Mouse (Mus musculus) macrophage (primary cell): ENCODE data around the gene Cpeb1. TPM values are rescaled to one million over a fixed set of nuclear protein-coding genes. Genes with fewer than 3 reads are reported as not detected.

Experiments
- H3K27ac ChIP-seq: fragments of 350-480 bp; formaldehyde crosslinking; 2 replicates; pipeline ENCODE4 v1.9.0; 2021
- H3K36me3 ChIP-seq: fragments of 350-480 bp; formaldehyde crosslinking; 2 replicates; pipeline ENCODE4 v1.9.0; 2021; ENCODE audit errors: inconsistent target
- H3K4me3 ChIP-seq: fragments of 350-480 bp; formaldehyde crosslinking; 2 replicates; pipeline ENCODE4 v1.9.0; 2021; ENCODE audit errors: inconsistent target
- H3K79me2 ChIP-seq: fragments of 350-480 bp; formaldehyde crosslinking; 2 replicates; pipeline ENCODE4 v1.9.0; 2021; ENCODE audit errors: inconsistent target
- whole genome bisulfite sequencing: methylation state at CpG from one replicate; pipeline ENCODE4 v1.1.7; 2026; ENCODE audit warnings: inconsistent platforms; ENCODE audit not compliant: missing documents; 5-methylcytosine and 5-hydroxymethylcytosine counted together
- polyA plus RNA-seq: library from polyadenylated mRNA; stranded (reverse); fragments of 250-400 nt; gene quantifications from 3 replicates; pipeline ENCODE4 v1.2.4, GENCODE M21; 2018; ENCODE audit warnings: inconsistent platforms

The Cpeb1 gene
- polyA plus RNA-seq, 1 experiment from 2014 or later, result 11.7 TPM

- Histone ChIP-seq H3K79me2 (no peaks in the 10 kb centered on the region), H3K4me3 (no peak overlapping the region), H3K27ac (no peak overlapping the region), H3K36me3 (peaks cover 30% of the 10 kb centered on the region; the same call in 1 of the 2 replicates)
- 33% methylated on average over 7 of the region's 10 CpGs for WGBS
Measured at GRCm38 (mm10) chr7:81327661-81328060, 127.6 kb downstream of the Cpeb1 start.

GRCm38 (mm10) chr7:81326859-81327258 lies 128.4 kb downstream of the Cpeb1 start:
- 93% methylated on average over 6 of the region's 6 CpGs for WGBS
- Histone ChIP-seq H3K27ac (no peak overlapping the region), H3K4me3 (no peak overlapping the region), H3K79me2 (no peaks in the 10 kb centered on the region), H3K36me3 (peaks cover 26% of the 10 kb centered on the region; the same call in 1 of the 2 replicates)

GRCm38 (mm10) chr7:81326043-81326442 lies 129.2 kb downstream of the Cpeb1 start:
- no peak overlapping the region for H3K27ac ChIP-seq
- 92% methylated on average over 12 of the region's 12 CpGs for WGBS

GRCm38 (mm10) chr7:81321776-81322175 lies 133.5 kb downstream of the Cpeb1 start:
- 85% methylated on average over 5 of the region's 5 CpGs for WGBS
- H3K27ac ChIP-seq, result no peak overlapping the region
- no peak overlapping the region for H3K4me3 ChIP-seq
- H3K36me3 ChIP-seq, result peaks cover 28% of the 10 kb centered on the region; the same call in 1 of the 2 replicates
- H3K79me2 ChIP-seq, result no peaks in the 10 kb centered on the region

More at GRCm38 (mm10) chr7:81326043-81326442, 129.2 kb downstream of the Cpeb1 start:
- no peak overlapping the region for H3K4me3 ChIP-seq
- no peaks in the 10 kb centered on the region for H3K79me2 ChIP-seq
- H3K36me3 ChIP-seq, result peaks cover 30% of the 10 kb centered on the region; the same call in 1 of the 2 replicates

- Histone ChIP-seq H3K36me3 (peaks cover 40% of the 10 kb centered on the region; the same call in 1 of the 2 replicates), H3K27ac (peak overlapping the region; percentile 70), H3K79me2 (no peaks in the 10 kb centered on the region), H3K4me3 (no peak overlapping the region)
- WGBS, result 39% methylated on average over 6 of the region's 6 CpGs
Measured at GRCm38 (mm10) chr7:81319749-81320148, 135.5 kb downstream of the Cpeb1 start.

GRCm38 (mm10) chr7:81315583-81315982 lies 139.7 kb downstream of the Cpeb1 start:
- peaks cover 20% of the 10 kb centered on the region; the same call in 1 of the 2 replicates for H3K36me3 ChIP-seq
- H3K4me3 ChIP-seq, result no peak overlapping the region
- WGBS, result 50% methylated on average over 8 of the region's 8 CpGs
- H3K79me2 ChIP-seq, result no peaks in the 10 kb centered on the region
- no peak overlapping the region for H3K27ac ChIP-seq

GRCm38 (mm10) chr7:81311581-81311980 lies 143.7 kb downstream of the Cpeb1 start:
- Histone ChIP-seq H3K27ac (no peak overlapping the region), H3K4me3 (no peak overlapping the region), H3K36me3 (peaks cover 13% of the 10 kb centered on the region; the same call in 1 of the 2 replicates), H3K79me2 (no peaks in the 10 kb centered on the region)

- Histone ChIP-seq H3K79me2 (no peaks in the 10 kb centered on the region), H3K4me3 (no peak overlapping the region), H3K27ac (no peak overlapping the region), H3K36me3 (peaks cover 9% of the 10 kb centered on the region; the same call in 1 of the 2 replicates)
- WGBS, result 90% methylated on average over 1 of the region's 1 CpGs
Measured at GRCm38 (mm10) chr7:81311130-81311529, 144.1 kb downstream of the Cpeb1 start.

GRCm38 (mm10) chr7:81309247-81309646 lies 146.0 kb downstream of the Cpeb1 start:
- Histone ChIP-seq H3K4me3 (no peak overlapping the region), H3K79me2 (no peaks in the 10 kb centered on the region)
- 87% methylated on average over 6 of the region's 6 CpGs for WGBS

GRCm38 (mm10) chr7:81307735-81308134 lies 147.5 kb downstream of the Cpeb1 start:
- 70% methylated on average over 8 of the region's 8 CpGs for WGBS
- no peaks in the 10 kb centered on the region for H3K79me2 ChIP-seq
- peak overlapping the region; percentile 58 for H3K27ac ChIP-seq
- no peak overlapping the region for H3K4me3 ChIP-seq
- H3K36me3 ChIP-seq, result no peaks in the 10 kb centered on the region

More at GRCm38 (mm10) chr7:81309247-81309646, 146.0 kb downstream of the Cpeb1 start:
- Histone ChIP-seq H3K36me3 (no peaks in the 10 kb centered on the region), H3K27ac (no peak overlapping the region)

- no peak overlapping the region for H3K4me3 ChIP-seq
- H3K27ac ChIP-seq, result no peak overlapping the region
- 100% methylated on average over 5 of the region's 5 CpGs for WGBS
- no peaks in the 10 kb centered on the region for H3K36me3 ChIP-seq
- no peaks in the 10 kb centered on the region for H3K79me2 ChIP-seq
Measured at GRCm38 (mm10) chr7:81304675-81305074, 150.6 kb downstream of the Cpeb1 start.

- no peaks in the 10 kb centered on the region for H3K79me2 ChIP-seq
- H3K36me3 ChIP-seq, result no peaks in the 10 kb centered on the region
- 72% methylated on average over 5 of the region's 5 CpGs for WGBS
- H3K4me3 ChIP-seq, result no peak overlapping the region
- no peak overlapping the region for H3K27ac ChIP-seq
Measured at GRCm38 (mm10) chr7:81304100-81304499, 151.2 kb downstream of the Cpeb1 start.

GRCm38 (mm10) chr7:81303682-81304081 lies 151.6 kb downstream of the Cpeb1 start:
- Histone ChIP-seq H3K36me3 (no peaks in the 10 kb centered on the region), H3K79me2 (no peaks in the 10 kb centered on the region), H3K4me3 (no peak overlapping the region), H3K27ac (no peak overlapping the region)
- WGBS, result 82% methylated on average over 2 of the region's 2 CpGs

GRCm38 (mm10) chr7:81301323-81301722 lies 153.9 kb downstream of the Cpeb1 start:
- 90% methylated on average over 7 of the region's 7 CpGs for WGBS

GRCm38 (mm10) chr7:81298206-81298605 lies 157.1 kb downstream of the Cpeb1 start:
- 87% methylated on average over 6 of the region's 6 CpGs for WGBS
- Histone ChIP-seq H3K27ac (no peak overlapping the region), H3K36me3 (no peaks in the 10 kb centered on the region), H3K79me2 (no peaks in the 10 kb centered on the region), H3K4me3 (no peak overlapping the region)

More at GRCm38 (mm10) chr7:81301323-81301722, 153.9 kb downstream of the Cpeb1 start:
- Histone ChIP-seq H3K36me3 (no peaks in the 10 kb centered on the region), H3K79me2 (no peaks in the 10 kb centered on the region), H3K4me3 (no peak overlapping the region), H3K27ac (no peak overlapping the region)
